Mouse (Mus musculus): ENCODE data around the gene Fam71b. TPM values are rescaled to one million over a fixed set of nuclear protein-coding genes. Genes with fewer than 3 reads are reported as not detected.

Gene Fam71b
- polyA plus RNA-seq, 1 experiment, result 1.2 TPM

- Histone ChIP-seq H3K27me3 (ENCODE audit: control insufficient read depth, insufficient read depth, low read length) (no peaks in the 10 kb centered on the region), H3K36me3 (ENCODE audit: control insufficient read depth, insufficient read depth, low read length) (no peaks in the 10 kb centered on the region), H3K4me3 (ENCODE audit: extremely low read depth, insufficient read depth, insufficient read length) (no peak overlapping the region), H3K27ac (ENCODE audit: insufficient read depth, low read length) (no peak overlapping the region), H3K4me1 (ENCODE audit: control insufficient read depth, insufficient read depth, insufficient read length) (peaks cover 17% of the 10 kb centered on the region; the same call in 1 of the 2 replicates)
- 71% methylated on average over 2 of the region's 2 CpGs for whole genome bisulfite sequencing
- no peak for DNase-seq (ENCODE audit: low read depth in 1 of 2, low spot score in 2 of 2)
- TF ChIP-seq CTCF (IDR thresholded peaks at IDR 0.05; ENCODE audit: extremely low read depth, insufficient read depth, insufficient read length, insufficient replicate concordance), result no peak
- TF ChIP-seq POLR2A (IDR thresholded peaks at IDR 0.05; ENCODE audit: low read depth, low read length), result no peak
Observed at GRCm38 (mm10) chr11:46397900-46398299, 1.5 kb downstream of the Fam71b start.

- H3K4me1 ChIP-seq (ENCODE audit: control insufficient read depth, insufficient read depth, insufficient read length), result peaks cover 17% of the 10 kb centered on the region; the same call in 1 of the 2 replicates
- DNase-seq (ENCODE audit: low read depth in 1 of 2, low spot score in 2 of 2), result no peak
- no peaks in the 10 kb centered on the region for H3K27me3 ChIP-seq (ENCODE audit: control insufficient read depth, insufficient read depth, low read length)
- WGBS, result 70% methylated on average over 4 of the region's 4 CpGs
- H3K27ac ChIP-seq (ENCODE audit: insufficient read depth, low read length), result peak overlapping the region; percentile 26; the same call in 1 of the 2 replicates
- TF ChIP-seq POLR2A (IDR thresholded peaks at IDR 0.05; ENCODE audit: low read depth, low read length) (no peak), CTCF (IDR thresholded peaks at IDR 0.05; ENCODE audit: extremely low read depth, insufficient read depth, insufficient read length, insufficient replicate concordance) (no peak)
- H3K4me3 ChIP-seq (ENCODE audit: extremely low read depth, insufficient read depth, insufficient read length), result no peak overlapping the region
- H3K36me3 ChIP-seq (ENCODE audit: control insufficient read depth, insufficient read depth, low read length), result no peaks in the 10 kb centered on the region
Observed at GRCm38 (mm10) chr11:46398473-46398872, 2.1 kb downstream of the Fam71b start.

DNA sequence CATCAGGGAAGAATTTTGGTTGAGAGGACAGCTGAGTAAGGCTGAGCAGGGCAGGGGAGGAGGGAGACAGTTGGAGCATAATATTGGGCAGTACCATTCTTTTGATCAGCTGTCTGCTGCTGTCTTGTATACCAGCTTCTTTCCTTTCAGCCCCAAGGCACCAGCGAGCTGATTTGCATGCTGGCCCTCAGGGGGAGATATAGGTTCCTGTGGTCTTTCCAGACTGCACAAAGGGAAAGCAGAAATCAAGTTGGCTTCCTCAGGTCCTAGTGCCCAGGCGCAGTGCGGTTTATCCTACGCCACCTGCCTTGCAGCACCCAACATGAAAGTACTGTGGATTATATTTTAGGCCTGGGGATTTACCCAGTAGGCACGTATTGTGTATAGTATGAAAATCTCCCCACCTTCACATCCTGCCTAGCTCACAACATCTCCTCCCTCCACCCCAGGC lies 2.6 kb downstream of the Fam71b start:
- peaks cover 17% of the 10 kb centered on the region; the same call in 1 of the 2 replicates for H3K4me1 ChIP-seq (ENCODE audit: control insufficient read depth, insufficient read depth, insufficient read length)
- peak overlapping the region; percentile 26 for H3K27ac ChIP-seq (ENCODE audit: insufficient read depth, low read length)
- peak; percentile 68 to 71 for DNase-seq (ENCODE audit: low read depth in 1 of 2, low spot score in 2 of 2)
- H3K4me3 ChIP-seq (ENCODE audit: extremely low read depth, insufficient read depth, insufficient read length), result no peak overlapping the region
- no peaks in the 10 kb centered on the region for H3K27me3 ChIP-seq (ENCODE audit: control insufficient read depth, insufficient read depth, low read length)
- no peaks in the 10 kb centered on the region for H3K36me3 ChIP-seq (ENCODE audit: control insufficient read depth, insufficient read depth, low read length)
- no peak for TF ChIP-seq POLR2A (IDR thresholded peaks at IDR 0.05; ENCODE audit: low read depth, low read length)
- TF ChIP-seq CTCF (IDR thresholded peaks at IDR 0.05; ENCODE audit: extremely low read depth, insufficient read depth, insufficient read length, insufficient replicate concordance), result no peak
- WGBS, result 10% methylated on average over 5 of the region's 5 CpGs

DNA sequence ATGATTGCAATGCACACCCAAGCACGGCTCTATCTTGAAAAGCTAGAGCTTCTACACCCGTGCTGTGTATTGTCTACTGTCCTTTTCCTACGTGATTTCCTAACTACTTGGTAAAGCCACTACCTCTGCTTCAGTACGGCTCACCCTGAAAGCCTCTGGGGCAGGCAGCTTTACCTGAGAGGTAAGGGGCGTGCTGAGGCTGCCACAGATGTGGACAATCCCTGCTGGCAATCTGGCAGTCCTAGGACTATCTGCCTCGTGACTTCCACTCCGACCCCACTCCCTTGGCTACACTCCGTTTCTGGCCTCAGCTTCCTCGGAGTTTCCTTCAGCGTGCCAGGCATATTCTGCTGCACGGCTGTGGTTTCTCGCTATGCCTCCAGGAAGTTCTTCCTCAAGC lies 5.2 kb downstream of the Fam71b start:
- TF ChIP-seq CTCF (IDR thresholded peaks at IDR 0.05; ENCODE audit: extremely low read depth, insufficient read depth, insufficient read length, insufficient replicate concordance) (no peak), POLR2A (IDR thresholded peaks at IDR 0.05; ENCODE audit: low read depth, low read length) (no peak)
- Histone ChIP-seq H3K4me1 (ENCODE audit: control insufficient read depth, insufficient read depth, insufficient read length) (peaks cover 12% of the 10 kb centered on the region; the same call in 1 of the 2 replicates), H3K4me3 (ENCODE audit: extremely low read depth, insufficient read depth, insufficient read length) (no peak overlapping the region), H3K27ac (ENCODE audit: insufficient read depth, low read length) (no peak overlapping the region), H3K27me3 (ENCODE audit: control insufficient read depth, insufficient read depth, low read length) (no peaks in the 10 kb centered on the region), H3K36me3 (ENCODE audit: control insufficient read depth, insufficient read depth, low read length) (no peaks in the 10 kb centered on the region)
- 83% methylated on average over 12 of the region's 12 CpGs for WGBS
- no peak for DNase-seq (ENCODE audit: low read depth in 1 of 2, low spot score in 2 of 2)

- H3K27ac ChIP-seq (ENCODE audit: insufficient read depth, low read length), result peak overlapping the region; percentile 37; the same call in 1 of the 2 replicates
- TF ChIP-seq POLR2A (IDR thresholded peaks at IDR 0.05; ENCODE audit: low read depth, low read length), result no peak
- TF ChIP-seq CTCF (IDR thresholded peaks at IDR 0.05; ENCODE audit: extremely low read depth, insufficient read depth, insufficient read length, insufficient replicate concordance), result no peak
- H3K4me3 ChIP-seq (ENCODE audit: extremely low read depth, insufficient read depth, insufficient read length), result no peak overlapping the region
- peaks cover 2% of the 10 kb centered on the region; the same call in 1 of the 2 replicates for H3K4me1 ChIP-seq (ENCODE audit: control insufficient read depth, insufficient read depth, insufficient read length)
- H3K36me3 ChIP-seq (ENCODE audit: control insufficient read depth, insufficient read depth, low read length), result no peaks in the 10 kb centered on the region
- no peak for DNase-seq (ENCODE audit: low read depth in 1 of 2, low spot score in 2 of 2)
- 83% methylated on average over 16 of the region's 16 CpGs for WGBS
- H3K27me3 ChIP-seq (ENCODE audit: control insufficient read depth, insufficient read depth, low read length), result no peaks in the 10 kb centered on the region
Observed at GRCm38 (mm10) chr11:46404986-46405385, 8.6 kb downstream of the Fam71b start.

DNA sequence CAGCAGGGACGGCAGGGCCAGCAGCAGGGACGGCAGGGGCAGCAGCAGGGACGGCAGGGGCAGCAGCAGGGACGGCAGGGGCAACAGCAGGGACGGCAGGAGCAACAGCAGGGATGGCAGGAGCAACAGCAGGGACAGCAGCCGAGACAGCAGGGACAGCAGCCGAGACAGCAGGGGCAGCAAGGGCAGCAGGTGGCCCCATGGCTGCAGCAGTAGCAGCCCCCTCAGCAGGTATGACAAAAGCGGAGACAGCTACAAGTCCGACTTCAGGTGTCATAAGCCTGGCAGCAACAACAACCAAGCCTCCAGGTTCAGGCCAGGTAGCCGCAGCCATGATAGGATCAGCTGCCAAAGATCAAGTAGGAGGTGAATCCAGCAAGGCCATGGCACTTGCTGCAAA lies 10.4 kb downstream of the Fam71b start:
- Histone ChIP-seq H3K36me3 (ENCODE audit: control insufficient read depth, insufficient read depth, low read length) (no peaks in the 10 kb centered on the region), H3K4me3 (ENCODE audit: extremely low read depth, insufficient read depth, insufficient read length) (no peak overlapping the region), H3K27me3 (ENCODE audit: control insufficient read depth, insufficient read depth, low read length) (no peaks in the 10 kb centered on the region), H3K27ac (ENCODE audit: insufficient read depth, low read length) (no peak overlapping the region), H3K4me1 (ENCODE audit: control insufficient read depth, insufficient read depth, insufficient read length) (peaks cover 9% of the 10 kb centered on the region; the same call in 1 of the 2 replicates)
- WGBS, result 85% methylated on average over 10 of the region's 10 CpGs
- DNase-seq (ENCODE audit: low read depth in 1 of 2, low spot score in 2 of 2), result no peak
- TF ChIP-seq CTCF (IDR thresholded peaks at IDR 0.05; ENCODE audit: extremely low read depth, insufficient read depth, insufficient read length, insufficient replicate concordance) (no peak), POLR2A (IDR thresholded peaks at IDR 0.05; ENCODE audit: low read depth, low read length) (no peak)

DNA sequence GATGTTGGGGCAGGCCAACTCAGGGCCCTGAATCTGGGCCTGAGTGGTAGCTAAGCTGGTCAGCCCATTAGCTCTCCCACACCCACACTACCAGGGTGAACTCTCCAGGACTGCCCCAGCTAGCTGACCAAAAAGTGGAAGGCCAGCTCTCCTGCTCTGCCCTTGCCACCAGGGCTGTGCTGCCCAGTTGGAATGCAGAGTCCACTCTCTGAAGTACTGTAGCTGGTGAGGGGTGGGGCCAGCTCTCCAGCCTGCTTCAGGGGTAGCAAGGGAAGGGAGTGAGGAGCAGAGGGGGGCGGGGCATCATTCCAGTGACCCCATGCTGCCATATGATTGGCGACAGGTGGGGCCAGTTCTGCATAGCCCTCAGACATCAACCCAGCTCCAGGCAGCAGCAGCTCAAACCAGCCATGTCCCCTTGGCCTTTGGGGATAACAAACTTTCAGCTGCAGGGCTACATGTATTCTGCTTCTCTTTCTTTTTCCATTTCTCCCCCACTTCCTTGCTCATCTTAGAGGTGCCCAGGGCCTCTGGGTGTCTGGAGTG lies 13.7 kb downstream of the Fam71b start:
- no peaks in the 10 kb centered on the region for H3K27me3 ChIP-seq (ENCODE audit: control insufficient read depth, insufficient read depth, low read length)
- 92% methylated on average over 2 of the region's 2 CpGs for WGBS
- H3K36me3 ChIP-seq (ENCODE audit: control insufficient read depth, insufficient read depth, low read length), result no peaks in the 10 kb centered on the region
- TF ChIP-seq POLR2A (IDR thresholded peaks at IDR 0.05; ENCODE audit: low read depth, low read length) (no peak), CTCF (IDR thresholded peaks at IDR 0.05; ENCODE audit: extremely low read depth, insufficient read depth, insufficient read length, insufficient replicate concordance) (no peak)
- H3K27ac ChIP-seq (ENCODE audit: insufficient read depth, low read length), result no peak overlapping the region
- H3K4me3 ChIP-seq (ENCODE audit: extremely low read depth, insufficient read depth, insufficient read length), result no peak overlapping the region
- DNase-seq (ENCODE audit: low read depth in 1 of 2, low spot score in 2 of 2), result no peak
- H3K4me1 ChIP-seq (ENCODE audit: control insufficient read depth, insufficient read depth, insufficient read length), result peaks cover 9% of the 10 kb centered on the region; the same call in 1 of the 2 replicates
